Mouse (Mus musculus) cerebellum, postnatal 36 days (tissue): Measurements from ENCODE around the gene Prkar1a.

ENCODE experiments used
- DNase-seq, 2 experiments: peaks; one replicate each; pipeline ENCODE4 v3.0.0; 2021 to 2022; ENCODE audit warnings: mixed read lengths in 2 of 2

The Prkar1a gene

DNA sequence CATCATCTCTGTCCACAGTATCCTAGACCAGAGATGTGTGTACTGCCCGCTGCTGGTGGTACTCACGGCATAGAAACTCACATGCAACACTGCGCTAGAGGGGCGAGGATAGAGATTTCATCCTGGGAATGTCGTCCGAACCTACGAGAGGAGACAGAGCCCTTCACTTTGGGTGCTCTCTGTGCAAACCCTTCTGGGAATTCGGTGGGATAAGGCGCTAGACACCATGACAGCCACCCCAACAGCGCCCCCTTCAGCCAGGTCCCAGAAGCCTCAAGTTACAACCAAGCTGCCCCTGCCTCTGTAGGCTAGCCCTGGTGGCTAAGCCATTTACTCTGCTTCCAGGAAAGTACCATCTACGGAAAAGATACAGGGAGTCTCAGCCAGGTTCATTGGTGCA is 25.3 kb downstream of the Prkar1a start:
- DNase-seq = no peak

DNA sequence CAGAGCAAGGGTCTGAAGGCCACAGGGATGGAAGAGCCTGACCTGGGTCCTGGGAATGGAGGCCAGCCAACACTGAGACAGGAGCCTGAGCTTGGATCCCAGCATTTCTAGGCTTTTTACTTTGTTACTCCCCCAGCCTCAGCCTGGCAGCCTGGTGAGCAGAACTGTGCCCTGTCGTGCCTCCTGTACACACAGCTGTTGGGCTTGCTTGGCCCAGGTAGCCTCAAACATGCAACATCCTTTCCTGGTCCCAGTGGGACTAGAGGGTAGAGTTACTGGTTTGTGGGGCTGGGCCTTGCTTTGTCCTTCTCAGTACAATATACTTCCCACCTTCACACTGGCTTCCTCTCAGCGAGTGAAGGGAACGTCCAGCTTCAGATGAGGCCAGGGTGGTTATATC is 26.0 kb downstream of the Prkar1a start:
- no peak for DNase-seq

DNA sequence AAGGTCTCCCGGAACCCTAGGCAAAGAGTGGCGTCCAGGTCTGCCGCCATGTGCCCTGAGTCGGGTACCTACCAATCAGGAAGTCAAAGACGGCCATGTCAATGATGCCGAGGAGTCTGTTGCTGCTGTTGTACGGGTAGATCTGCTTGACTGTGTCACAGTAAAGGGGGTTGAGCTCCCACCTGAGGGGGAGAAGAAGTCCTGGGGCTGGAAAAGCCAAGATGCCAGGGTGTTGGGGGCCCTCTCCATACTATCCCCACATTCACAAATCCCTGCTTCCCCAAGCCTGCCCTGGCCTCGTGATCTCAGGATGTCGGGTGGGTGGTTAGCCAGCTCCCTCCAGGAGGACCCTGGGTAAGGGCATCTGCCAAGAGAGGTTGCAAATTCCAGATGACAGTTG is 26.6 kb downstream of the Prkar1a start:
- no peak for DNase-seq

DNA sequence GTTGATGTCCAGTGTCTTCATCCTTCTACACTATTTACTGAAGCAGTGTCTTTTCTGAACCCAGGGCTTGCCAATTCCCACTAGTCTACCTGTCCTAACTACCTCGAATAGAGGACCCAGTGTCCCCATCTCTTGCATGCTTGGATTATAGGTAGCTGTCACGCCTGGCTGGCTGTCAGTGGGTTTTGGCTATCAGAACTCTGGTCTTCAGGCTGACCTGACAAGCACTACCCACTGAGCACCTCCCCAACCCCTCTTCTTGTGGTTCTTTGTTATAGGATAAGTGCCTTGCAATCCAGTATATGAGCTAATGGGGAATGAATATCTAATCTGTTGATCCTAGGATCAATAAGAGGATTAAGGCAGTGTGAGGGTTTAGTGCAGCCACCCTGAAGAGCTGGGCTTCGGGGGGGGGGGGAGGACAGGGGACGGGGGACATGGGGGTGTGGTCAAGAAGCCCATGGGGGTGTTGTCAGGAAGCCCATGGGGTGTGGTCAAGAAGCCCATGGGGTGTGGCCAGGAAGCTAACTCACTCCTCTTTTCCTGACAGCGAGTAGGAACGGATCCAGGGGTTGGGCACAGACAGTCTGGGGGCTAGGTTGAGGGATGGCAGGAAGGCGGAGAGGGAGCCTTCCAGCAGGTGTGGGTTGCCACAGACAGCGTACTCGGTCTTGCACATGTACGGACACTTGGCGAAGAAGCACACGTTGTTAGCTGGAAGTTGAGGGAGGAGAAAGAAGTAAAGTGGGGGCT is 27.6 kb downstream of the Prkar1a start:
- DNase-seq = no peak

DNA sequence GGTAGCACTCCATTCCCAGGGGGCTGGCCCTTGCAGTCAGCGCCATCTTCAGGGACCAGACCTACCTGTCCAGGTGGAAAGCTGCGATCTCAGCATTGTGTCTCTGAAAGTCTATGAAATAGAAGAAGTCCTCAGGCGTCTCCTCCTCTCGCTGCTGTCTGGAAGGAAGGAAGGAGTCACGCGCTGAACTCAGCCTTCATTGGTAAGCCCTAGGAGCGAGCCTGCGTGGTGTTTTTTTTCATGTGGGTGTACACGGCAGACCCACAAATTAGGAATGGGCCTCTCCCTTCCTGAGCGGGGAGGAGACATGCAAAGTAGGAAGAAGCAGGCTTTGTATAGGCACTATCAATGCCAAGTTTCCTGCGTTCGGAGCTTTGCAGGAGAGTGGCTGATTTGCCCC is 29.1 kb downstream of the Prkar1a start:
- DNase-seq = no peak

DNA sequence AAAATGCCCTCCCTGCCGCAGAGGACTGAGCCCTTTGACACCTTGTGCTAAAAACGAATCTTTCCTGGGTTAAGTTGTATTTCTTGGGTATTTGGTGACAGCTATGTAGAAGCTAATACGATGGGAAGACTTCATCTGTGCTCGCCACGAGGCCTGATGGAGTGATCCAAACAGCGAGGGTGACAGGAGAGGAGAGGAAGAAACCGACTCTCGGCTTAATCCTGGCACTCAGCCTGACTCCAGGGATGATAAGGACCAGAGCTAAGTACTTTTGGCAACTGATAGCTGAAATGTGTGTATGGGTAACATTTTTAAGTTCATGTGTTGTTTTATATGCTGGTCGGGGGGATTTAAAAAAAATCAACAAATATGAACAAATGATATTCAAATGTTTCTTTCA is 31.7 kb downstream of the Prkar1a start:
- DNase-seq = no peak

DNA sequence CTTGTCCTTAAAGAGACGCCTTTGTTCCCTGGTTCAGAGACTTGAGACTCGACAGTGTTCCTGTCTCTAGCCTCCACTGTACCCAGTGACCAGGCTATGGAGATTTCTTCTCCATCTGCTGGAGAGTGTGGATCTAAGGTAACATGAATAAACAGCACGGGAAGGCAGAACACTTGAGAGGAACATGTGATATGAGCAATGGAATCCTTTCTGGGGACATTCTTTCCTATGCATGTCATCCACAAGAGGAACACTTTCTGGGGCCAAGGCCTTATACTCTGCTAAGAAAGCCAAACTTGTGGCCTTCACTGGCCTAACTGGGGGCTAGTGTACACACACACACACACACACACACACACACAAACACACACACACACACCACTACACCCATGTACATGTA is 32.4 kb downstream of the Prkar1a start:
- no peak for DNase-seq

DNA sequence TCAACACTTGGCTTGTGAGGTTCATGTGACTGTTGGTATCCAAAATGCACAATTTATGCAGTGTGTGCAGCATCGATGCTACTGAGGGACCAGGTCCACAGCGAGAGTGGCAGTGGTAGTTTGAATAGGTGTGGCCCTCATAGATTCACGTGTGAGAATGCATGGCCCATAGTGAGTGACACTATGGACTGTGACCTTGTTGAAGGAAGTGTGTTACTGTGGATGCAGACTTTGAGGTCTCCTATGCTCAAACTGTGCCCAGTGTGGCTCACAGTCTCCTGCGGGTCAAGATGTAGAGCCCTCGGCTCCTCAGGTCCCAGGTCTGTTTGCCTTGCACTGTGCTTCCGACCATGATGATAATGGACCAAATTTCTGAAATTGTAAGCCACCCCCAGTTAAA is 33.0 kb downstream of the Prkar1a start:
- DNase-seq = no peak

DNA sequence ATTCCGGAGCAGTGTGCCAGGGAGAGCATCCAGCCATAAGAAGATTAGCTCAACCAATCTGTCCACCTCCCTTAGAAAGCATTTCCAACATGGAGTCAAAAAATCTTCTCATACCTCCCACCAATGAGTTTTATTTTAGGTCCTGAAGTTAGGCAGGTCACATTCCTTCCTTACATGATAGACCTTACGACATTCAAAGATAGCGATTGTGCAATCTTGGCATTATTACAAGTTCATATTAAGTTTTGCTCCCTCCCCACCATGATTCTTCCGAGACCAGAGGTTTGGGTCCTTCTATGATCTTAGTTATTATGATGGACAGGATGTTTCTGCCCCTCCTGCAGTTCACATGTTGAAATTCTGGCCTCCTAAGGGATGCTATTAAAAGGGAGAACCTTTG is 40.3 kb downstream of the Prkar1a start:
- DNase-seq = no peak

DNA sequence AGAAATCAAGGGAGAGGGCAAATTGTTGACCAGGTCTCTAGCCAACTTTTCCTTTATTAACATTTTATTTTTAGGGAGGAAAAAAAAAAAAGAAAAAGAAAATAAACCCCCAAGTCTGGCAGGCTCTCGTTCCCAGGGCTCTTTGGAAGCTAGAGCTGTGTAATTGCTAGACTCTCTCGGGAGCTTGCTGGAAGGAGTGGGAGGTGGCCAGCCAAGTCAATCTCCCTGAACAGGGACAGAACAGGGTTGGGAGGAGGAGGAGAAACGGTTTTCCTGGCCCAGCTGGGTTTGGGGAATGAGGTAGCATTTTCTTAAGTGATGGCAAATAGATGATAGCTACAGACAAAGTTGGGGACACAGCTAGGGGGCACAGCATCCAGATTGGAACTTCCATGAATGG is 43.5 kb downstream of the Prkar1a start:
- no peak for DNase-seq

DNA sequence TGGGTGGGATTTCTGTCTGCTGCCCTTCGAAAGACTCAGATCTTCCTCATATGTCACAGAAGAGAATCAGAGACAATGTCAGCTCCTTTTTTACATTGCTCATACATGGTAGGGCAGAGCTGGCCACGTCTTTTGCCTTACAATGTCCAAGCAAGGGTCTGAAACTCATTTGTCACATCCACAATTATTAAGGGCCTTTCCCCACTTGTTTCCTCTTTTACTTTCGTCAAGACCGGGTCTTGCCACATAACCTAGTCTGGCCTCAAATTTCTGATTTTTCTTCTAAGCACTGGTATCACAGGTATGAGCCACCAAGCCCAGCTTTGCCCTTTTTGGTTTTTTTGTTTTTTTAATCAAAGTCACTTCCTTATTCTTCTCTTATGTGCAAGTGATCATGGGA is 47.3 kb downstream of the Prkar1a start:
- no peak for DNase-seq

DNA sequence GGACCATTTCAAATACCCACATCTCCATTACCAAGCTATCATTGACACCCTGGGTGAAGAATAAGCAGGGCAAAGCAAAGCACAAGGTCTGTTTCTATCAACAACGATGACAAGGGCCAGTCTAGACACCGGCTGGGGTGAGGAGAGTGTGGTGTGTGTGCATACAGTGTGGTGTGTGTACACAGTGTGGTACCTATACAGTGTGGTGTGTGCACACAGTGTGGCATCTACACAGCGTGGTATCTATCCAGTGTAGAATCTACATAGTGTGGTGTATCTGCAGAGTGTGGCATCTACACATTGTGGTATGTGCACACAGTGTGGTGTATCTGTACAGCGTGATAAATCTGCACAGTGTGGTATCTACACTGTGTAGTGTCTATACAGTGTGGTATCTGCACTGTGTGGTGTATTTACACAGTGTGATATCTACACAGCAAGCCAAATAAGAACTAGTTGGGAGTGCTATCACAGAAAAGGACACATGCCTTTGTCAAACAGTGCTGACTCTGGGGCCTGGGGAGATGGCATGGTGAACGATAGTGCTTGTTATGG is 48.0 kb downstream of the Prkar1a start:
- no peak for DNase-seq

DNA sequence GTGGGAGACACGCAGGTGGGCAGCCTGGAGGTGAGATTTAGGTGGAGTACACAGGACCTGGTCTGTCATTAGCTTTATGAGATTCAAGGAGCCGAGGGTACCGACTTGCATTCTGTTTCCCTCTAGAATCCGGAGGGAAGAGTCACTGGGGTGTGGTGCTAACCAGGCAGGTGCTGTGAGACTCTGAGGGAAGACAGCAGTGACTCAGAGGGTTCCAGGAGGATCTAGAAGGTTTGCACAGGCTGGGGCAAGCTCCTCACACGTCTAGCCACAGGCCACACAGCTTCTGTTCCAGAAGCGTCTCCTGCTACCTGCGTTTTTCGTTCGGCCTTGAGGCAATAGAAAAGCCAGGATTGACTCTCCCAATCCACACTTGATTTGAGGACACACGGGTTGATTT is 49.5 kb downstream of the Prkar1a start:
- DNase-seq = no peak

DNA sequence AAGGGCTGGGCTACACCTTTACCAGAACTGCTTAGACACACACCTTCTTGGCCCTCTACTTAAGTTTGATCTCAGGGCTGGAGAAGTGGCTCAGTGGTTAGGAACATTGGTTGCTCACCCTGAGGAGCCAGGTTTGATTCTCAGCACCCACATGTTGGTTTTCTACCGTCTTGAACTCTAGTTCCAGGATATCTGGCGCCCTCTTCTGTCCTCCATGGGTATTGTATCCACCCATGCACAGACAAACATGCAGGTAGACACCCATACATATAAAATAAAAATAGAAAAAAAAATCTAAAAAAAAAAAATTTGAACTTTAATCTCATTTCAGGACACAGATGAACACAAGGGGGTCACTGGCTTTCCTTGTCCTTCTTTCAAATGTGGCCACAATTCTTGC is 50.6 kb downstream of the Prkar1a start:
- DNase-seq = no peak

DNA sequence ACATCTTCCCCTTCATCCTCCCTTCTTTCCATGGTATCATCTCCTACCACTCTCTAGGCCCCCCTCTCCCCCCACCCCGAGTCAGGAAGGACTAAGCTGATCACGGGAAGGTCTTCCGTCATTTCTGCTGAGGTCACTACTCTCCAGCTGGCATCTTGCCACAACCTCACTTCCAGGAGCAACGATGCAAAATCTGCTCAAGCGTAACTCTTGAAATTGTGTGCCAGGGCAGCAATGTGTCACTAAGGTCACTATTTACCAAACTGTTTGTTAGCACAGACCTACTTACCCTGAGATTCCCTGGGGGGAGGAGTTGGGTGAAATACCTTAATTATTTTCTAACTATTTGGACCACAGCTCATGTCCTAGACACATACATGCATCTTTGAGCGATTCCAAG is 51.6 kb downstream of the Prkar1a start:
- no peak for DNase-seq

DNA sequence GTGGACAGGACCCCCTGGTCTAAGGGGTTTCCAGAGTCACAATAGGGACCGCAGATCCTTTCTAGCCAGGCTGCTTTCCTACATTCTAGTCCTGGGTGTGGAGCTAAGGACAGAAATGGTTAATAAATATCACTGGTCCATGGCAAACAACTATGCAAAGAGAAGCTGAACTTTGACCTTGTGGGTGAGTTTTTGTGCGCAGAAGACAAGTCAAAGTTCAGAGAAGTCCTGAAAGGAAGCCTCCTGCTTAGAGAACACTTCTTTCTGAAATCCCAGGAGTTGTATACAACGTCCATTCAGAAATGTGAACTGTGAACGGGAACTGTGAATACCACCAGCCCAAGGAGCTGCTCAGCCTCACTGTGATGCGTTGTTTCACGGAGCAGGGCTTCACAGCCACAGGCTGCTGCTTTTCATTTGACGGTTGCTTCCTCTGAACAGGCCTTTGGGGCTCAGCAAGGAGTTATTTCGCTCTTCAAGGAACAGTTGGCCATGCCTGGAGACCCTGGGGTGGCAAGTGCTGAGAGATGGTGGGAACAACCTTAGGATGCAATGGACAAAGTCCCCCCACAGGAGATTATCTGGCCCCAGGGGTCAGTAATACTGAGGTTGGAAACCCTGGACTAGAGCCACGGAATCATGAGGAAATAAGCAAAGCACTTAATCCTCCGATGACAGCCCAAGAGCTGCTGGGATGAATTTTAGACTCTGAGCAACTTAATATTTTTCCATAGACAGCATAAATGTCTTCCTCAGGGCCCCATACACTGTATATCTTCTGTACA is 53.0 kb downstream of the Prkar1a start:
- no peak for DNase-seq

DNA sequence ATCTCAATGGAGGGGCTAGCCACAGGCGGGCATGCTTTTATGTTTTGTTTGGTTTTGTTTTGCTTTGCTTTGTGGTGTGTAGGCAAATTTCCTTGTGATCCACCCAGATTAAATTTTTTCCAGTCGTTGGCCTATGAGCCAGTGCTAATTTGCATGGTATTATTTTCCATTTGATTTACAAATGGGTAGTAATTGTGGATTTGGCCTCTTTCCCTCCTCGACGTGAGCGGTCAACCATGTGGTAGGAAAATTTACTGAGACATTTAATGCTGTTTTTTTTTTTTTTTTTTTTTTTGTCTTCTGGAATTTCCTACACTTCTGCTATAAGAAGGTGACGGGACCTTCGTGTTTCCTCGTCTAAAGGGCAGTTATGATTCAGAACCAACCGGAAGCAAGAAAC is 54.6 kb downstream of the Prkar1a start:
- DNase-seq = no peak

DNA sequence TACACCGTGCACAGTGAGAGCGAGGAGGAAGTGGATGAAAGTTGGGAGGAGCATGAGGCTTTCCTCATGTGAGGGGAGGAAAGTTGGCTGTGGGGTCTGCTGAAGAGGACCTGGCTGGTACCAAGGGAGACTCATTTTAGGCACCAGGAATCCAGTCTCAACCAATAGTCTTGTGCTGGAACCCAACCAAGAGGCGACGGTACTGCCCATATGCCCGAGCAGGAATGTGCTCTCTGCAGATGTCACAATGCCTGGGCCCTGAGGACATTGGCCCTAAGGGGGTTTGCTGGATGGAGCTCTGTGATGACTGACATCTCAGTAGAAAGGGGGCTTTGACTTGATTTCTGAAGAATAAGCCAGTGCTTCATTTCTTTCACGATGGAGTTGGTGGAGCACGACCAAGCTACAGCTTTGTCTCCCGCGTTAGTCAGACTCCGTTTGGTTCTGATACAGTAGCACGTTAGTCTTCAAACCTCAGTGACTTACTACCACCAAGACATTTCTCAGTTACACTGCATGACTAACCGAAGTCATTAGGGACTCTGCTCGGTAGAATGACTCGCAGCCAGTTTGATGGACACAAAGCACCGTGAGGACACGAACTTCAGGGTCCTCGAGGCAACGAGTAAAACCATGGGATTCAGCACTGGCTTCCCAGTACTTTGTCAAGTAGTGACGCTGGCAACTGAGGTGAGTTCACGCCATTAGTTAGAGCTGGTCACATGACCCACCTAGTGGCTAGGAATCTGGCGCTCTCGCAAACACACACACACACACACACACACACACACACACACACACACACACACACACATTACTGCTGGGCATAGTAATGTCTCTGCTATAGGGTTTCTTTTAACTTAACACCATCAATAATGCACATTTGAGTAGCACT is 55.4 kb downstream of the Prkar1a start:
- DNase-seq = no peak

DNA sequence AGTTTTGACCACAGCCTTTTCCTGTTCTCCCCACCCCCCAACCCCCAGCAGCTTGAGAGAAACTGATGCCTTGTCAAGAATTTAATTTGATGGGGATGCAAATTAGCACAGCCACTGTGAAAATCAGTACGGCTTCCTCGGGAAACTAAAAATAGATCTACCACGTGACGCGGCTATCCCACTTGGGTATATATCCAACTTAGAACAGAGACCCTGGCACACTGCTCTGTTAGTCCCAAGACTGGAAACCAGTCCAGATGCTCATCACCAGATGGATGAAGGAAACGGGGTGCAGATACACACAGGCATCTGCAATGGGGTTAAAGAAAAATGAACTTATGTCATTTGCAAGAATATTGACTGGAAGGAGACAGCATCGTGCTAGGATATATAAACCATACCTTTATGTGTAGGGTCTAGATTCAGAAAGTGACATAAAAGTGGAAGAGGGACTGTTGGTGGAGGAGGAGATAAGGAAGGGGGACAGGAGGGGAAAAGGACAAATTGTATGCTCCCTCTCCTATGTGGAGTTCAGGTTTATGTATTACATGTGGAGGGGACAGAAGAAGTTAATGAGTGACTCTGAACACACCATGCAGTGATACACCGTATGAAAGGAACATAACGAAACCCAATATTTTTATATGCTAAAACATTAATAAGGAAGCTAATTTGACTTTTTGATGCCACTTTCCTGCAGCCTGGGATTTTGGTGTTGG is 56.3 kb downstream of the Prkar1a start:
- no peak for DNase-seq

DNA sequence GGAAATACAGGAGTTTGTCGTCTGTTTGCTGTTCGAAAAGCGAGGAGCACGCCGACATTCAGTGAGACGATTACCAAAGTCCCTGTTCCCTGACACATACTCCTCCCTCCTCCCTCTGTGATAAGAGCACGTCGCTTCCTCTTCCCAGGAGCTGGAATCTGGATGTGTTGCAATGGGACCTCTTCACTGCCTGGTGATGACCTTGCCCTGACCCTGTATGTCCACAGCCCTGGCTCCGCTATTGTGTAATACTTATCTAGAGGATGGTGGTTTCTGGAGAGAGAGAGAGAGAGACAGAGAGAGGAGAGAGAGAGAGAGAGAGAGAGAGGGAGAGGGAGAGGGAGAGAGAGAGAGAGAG is 56.8 kb downstream of the Prkar1a start:
- DNase-seq = no peak

DNA sequence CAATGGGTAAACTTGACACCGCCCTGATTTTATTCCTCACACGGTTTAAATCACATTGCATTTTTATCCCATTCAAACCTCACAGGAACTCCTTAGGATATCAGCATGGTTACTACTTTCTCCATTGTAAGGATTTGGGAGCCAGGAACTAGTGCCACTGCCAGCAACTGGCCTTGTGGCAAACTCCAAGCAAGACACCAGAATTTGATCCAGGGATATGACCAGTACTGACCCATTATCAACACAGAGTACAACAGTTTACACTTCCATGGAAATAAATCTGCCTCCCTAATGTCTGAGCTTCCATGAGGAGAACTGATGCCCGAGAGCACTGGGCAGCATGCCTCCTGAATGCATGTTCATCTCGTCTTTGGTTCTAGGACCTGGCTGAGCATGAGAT is 57.4 kb downstream of the Prkar1a start:
- no peak for DNase-seq

DNA sequence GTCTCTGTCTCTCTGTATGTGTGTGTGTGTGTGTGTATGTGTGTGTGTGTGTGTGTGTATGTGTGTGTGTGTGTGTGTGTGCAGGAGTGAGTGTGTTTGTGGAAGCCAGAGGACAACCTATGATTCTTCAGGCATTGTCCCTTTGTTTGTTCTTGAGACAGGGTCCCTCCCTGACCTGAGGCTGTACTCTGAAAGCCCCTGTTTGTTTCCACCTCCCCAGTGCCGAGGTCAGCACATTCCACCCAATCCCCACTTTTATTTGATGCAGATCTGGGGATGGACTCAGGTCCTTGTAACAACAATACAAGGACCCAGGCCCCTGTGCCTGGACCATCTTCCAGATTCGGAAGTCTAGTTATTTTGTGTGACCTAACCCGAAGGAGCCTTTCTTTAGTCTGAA is 58.2 kb downstream of the Prkar1a start:
- DNase-seq = no peak

DNA sequence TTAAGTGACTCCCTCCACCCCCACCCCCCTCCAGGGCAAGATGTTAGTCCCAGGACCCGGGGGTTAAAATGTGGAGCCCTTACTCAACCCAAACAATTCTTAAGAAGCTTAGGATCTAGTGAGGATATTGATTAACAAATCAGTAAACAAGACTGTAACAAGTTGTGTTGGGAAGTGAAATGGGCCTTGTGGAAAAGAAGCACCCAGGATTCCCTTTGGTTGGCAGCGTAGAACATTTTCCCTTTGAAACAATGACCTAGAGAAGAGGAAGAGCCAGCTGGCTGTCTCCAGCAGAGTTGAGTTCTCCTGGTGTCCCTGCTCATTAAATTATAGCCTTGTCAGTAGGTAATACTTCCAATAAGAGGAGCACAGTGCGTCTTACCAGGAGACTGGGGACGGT is 59.6 kb downstream of the Prkar1a start:
- no peak for DNase-seq
